Mouse (Mus musculus): ENCODE results near the gene Dlg2.

The Dlg2 gene

DNA sequence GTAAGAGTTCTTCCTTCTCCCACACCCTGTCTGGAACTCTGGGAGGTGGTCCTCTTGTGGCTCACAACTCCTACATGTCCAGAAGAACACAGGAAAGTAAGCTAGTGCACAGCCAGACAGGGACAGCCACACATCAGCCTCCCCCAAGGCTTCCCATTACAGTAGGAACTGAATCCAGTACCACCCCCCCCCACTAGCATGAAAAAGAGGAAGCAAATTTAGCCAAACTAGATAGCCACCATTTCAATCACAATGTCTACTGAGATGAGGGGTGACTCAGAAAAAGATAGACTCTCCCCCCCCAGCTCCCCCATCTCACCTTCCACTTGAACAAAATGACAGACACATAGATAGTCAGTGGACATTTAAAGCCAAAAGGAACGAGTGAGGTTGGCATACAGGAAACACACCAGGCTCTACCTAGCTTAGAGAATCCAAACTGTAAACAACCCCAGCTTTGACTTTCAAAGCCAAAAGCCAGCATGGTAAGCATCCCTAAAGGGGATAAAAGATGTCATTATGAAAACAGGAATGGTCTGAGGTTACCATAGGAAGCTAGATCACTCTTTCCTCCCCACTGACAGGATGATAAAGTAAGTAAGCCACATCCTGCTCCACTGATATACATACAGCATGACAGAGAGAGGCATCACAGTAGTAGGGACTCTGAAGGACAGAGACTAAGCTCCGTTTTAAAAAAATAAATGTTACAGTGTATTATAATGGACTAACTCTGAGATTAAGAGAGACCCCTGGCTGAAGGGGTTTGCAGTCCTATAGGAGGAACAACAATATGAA is 1986.8 kb downstream of the Dlg2 start:
- DNase-seq (ENCODE audit: low spot score), result no peak

DNA sequence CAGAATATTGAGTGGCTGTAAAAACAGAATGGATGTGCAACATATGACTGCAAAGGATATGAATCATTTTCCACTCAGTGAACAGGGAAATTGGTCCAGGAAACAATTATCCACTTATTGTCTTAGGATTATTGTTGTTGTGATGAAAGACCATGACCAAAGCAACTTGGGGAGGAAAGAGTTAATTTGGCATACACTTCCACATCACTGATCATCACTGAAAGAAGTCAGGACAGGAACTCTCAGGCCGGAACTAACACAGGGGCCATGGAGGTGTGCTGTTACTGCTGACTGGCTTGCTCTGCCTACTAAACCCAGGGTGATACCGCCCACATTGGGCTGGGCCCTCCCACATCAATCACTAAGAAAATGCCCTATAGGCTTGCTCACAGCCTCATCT is 1987.8 kb downstream of the Dlg2 start:
- no peak for DNase-seq (ENCODE audit: low spot score)

DNA sequence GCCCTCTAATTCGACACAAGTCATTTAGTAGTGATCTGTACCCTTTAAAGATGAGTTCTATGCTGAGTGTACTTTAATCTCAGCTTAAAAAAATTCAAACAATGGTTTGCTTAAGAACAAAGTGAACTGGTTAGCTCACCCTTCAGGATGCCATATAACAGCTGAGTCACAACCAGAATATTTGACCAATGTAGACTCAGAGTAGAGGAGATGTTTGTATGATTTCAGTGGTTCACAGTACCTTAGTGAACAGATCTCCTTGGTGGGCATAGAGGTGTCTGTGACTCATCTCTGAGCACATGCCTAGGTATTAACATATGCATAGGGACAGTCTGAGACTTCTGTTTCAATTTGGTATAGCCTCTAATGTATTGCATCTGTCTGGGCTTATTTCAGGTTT is 2002.7 kb downstream of the Dlg2 start:
- DNase-seq (ENCODE audit: low spot score), result no peak

DNA sequence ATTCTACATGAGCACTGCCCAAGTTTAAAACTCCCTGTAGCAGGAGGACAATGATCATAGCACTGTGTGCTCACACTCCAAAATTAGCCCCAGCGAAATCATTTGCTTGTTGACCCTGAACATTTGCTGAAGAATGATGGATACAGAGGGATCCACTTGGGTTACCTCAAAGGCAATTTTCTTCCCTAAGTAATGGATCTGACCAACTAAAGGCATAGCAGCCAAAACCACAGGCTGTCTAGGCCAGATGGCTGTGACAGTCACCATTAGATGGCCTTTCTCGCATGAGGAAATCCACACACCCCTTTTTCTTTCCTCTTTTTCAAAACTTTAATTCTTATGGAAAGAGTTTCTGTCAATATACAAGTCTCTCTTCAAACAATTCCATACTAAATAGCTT is 2003.3 kb downstream of the Dlg2 start:
- no peak for DNase-seq (ENCODE audit: low spot score)

DNA sequence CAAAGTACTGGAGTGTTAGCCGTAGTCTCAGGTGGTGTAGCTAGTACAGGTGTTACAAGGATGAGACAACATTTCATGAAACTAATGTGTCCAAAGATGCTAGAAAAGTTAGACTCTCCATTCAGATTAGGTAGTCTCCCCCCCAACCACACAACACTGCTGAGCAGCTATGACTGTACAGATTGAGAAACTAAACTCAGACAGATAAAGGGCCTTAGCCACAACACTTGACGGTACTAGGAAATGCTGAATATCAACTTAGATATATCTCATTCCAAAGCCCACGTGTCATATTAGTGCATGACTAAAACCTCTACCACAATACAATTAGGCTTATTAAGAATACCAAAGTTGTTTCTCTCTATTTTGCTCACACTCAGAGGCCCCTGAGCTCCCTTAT is 2006.9 kb downstream of the Dlg2 start:
- no peak for DNase-seq (ENCODE audit: low spot score)

DNA sequence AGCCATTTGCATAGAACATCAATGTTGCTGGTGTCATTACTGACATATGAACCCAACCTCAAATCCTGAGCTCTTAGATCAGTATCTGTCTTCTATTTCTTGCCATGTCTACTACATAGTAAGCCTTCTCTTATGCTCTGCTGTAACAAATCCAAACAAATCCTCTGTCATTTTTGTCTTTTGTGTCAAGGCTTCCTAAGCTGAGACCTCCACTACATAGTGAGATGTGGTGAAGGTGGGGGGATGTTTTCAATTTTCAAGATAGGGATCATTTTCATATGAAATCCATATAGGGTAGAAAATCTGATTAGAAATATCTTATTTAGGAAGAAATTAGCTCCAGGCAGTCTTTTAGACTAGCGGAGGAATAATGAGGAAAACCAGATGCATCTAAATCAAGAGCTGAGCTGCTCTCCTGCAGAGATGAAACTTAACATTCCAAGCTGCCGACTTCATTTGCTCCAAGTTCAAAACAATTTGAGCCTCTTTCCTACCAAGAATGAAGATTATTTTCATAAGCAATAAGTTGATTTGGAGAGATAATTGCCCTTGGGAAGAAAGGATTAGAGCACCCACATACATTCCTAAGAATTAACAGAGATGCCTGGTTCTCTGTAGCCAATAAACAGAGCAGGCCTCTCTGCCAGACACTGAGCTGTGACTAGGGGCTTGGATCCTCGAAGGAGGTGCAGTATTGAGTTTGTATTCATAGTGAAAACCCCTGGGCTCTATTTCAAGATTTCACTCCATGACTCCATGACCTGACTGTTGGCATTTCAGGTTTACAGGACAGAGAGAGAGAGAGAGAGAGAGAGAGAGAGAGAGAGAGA is 2009.6 kb downstream of the Dlg2 start:
- DNase-seq (ENCODE audit: low spot score), result no peak

DNA sequence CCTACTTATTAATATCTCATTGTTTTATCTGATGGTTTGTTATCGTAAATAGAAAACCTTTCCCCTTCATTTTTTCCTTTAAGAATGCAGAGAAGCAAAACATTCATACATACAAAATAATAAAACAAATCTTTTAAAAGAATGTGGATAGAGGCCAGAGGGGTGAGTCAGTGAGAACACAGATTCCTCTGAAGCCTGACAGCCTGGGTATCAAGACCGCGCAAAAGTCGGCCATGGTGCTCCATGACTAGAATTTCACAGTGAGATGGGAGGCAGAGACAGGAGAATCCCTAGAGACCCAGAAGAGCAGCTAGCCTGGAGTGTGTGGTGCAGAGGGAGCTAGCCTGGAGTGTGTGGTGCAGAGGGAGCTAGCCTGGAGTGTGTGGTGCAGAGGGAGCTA is 2010.4 kb downstream of the Dlg2 start:
- DNase-seq (ENCODE audit: low spot score), result no peak

DNA sequence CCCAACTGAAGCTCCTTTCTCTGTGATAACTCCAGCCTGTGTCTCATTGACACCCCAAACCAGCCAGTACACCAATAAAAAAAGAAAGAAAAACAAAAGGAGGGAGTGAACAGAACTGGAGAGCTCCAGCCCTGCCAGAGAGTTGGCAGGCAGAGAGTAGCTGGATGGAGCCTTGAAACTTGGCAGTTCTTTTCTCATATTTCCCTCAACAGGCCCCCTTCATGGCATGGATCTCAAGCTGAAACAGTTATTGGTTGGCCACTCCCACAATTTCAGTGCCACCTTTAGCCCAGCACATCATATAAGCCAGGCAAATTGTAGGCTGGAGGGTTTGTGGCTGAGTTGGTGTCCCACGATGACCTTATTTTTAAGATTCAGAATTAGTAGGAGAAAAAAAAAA is 2015.8 kb downstream of the Dlg2 start:
- DNase-seq (ENCODE audit: low spot score), result no peak

DNA sequence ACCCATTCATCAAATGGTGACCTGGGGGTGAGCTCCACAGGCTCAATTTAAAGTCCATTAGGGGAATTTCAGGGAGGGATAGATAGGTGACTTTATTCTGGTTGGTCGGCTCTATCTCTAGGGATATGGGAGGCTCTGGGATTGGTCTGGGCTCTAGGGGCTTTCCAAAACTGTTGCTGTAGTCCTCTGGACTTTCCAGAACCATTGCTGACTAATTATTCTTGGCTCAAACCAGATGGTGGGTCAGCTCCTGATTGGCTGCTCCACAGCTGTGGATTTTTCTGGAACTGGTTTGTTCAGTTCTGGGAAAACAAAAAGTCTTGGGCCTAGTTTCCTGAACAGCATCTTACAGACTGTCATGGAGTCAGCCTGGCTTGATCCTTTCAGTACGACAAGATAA is 2017.0 kb downstream of the Dlg2 start:
- DNase-seq (ENCODE audit: low spot score), result no peak

Measured in embryo, embryonic 10.5 days (tissue).